Mouse (Mus musculus) CH12.LX (cell line): ENCODE measurements around the gene Msi1. TPM values are rescaled to one million over a fixed set of nuclear protein-coding genes. Genes with fewer than 3 reads are reported as not detected.

ENCODE experiments used
- DNase-seq: peaks from one replicate; pipeline ENCODE4 v3.0.0-alpha.2; 2013; ENCODE audit errors: extremely low read depth
- H3K27ac ChIP-seq: 2 replicates; pipeline ENCODE4 v1.5.1; 2012; ENCODE audit warnings: low read depth, mild to moderate bottlenecking, control low read depth, moderate library complexity; ENCODE audit not compliant: insufficient read depth
- H3K27me3 ChIP-seq: replicated peaks from 2 replicates; pipeline ENCODE3; 2012; ENCODE audit warnings: inconsistent platforms
- H3K36me3 ChIP-seq, 2 experiments: replicated peaks in 1 of 2; 2 replicates each; pipeline versions ENCODE3 to v1.6.1; 2012; ENCODE audit warnings: inconsistent platforms in 1 of 2, low read length in 1 of 2, mild to moderate bottlenecking in 1 of 2, mixed read lengths in 1 of 2, moderate library complexity in 1 of 2; ENCODE audit not compliant: control insufficient read depth in 1 of 2, insufficient read depth in 1 of 2
- H3K4me1 ChIP-seq, 2 experiments: 2 replicates each; pipeline ENCODE4 v1.6.1; 2012; ENCODE audit warnings: inconsistent platforms in 1 of 2, moderate library complexity in 1 of 2; ENCODE audit not compliant: insufficient read depth in 2 of 2, control insufficient read depth in 1 of 2
- H3K4me2 ChIP-seq: 2 replicates; pipeline ENCODE4 v1.6.1; 2012; ENCODE audit warnings: low read depth, mild to moderate bottlenecking, control low read depth; ENCODE audit not compliant: poor library complexity, insufficient read depth, severe bottlenecking
- H3K4me3 ChIP-seq, 3 experiments: fragments of 150-350 bp in 1 of 3; sonication (generic) in 1 of 3; replicated peaks in 1 of 3; 2 replicates each; pipeline versions ENCODE3 to v1.5.1; 2011 to 2012; ENCODE audit warnings: low read depth in 2 of 3, low read length in 2 of 3, mild to moderate bottlenecking in 2 of 3, moderate library complexity in 2 of 3, control low read depth in 1 of 3, improper control_type of control experiment in 1 of 3, inconsistent platforms in 1 of 3, mixed read lengths in 1 of 3; ENCODE audit not compliant: poor library complexity in 1 of 3
- H3K79me2 ChIP-seq: replicated peaks from 2 replicates; pipeline ENCODE4 v1.6.1; 2012; ENCODE audit warnings: mild to moderate bottlenecking, moderate library complexity; ENCODE audit not compliant: control insufficient read depth, poor library complexity, insufficient read depth, severe bottlenecking; ENCODE audit errors: extremely low read depth
- H3K9ac ChIP-seq: 2 replicates; pipeline ENCODE4 v1.6.1; 2012; ENCODE audit warnings: low read depth, mild to moderate bottlenecking, control low read depth, moderate library complexity; ENCODE audit not compliant: insufficient read depth
- H3K9me3 ChIP-seq: replicated peaks from 2 replicates; pipeline ENCODE3; 2012; ENCODE audit warnings: low read length, inconsistent platforms, mixed read lengths
- CTCF ChIP-seq, 2 experiments: IDR thresholded peaks in 1 of 2; conservative IDR thresholded peaks in 1 of 2; 2 replicates each; pipeline ENCODE4 v1.5.1; 2011 to 2012; ENCODE audit warnings: low read depth in 2 of 2, low read length in 2 of 2, improper control_type of control experiment in 1 of 2, inconsistent platforms in 1 of 2, mild to moderate bottlenecking in 1 of 2, moderate library complexity in 1 of 2
- E2F4 ChIP-seq: IDR thresholded peaks from 2 replicates; pipeline ENCODE4 v1.6.1; 2011; ENCODE audit warnings: low read depth, low read length, improper control_type of control experiment; ENCODE audit not compliant: insufficient replicate concordance
- ELF1 ChIP-seq: IDR thresholded peaks from 2 replicates; pipeline ENCODE4 v1.6.1; 2014; ENCODE audit warnings: low read depth, mild to moderate bottlenecking, inconsistent platforms, low read length, improper control_type of control experiment
- EP300 ChIP-seq: IDR thresholded peaks from 2 replicates; pipeline ENCODE4 v1.6.1; 2011; ENCODE audit warnings: low read length, improper control_type of control experiment
- ETS1 ChIP-seq: conservative IDR thresholded peaks from 2 replicates; pipeline ENCODE4 v1.6.1; 2012; ENCODE audit warnings: low read depth, mild to moderate bottlenecking, inconsistent platforms, low read length, improper control_type of control experiment, moderate library complexity
- GABPA ChIP-seq: IDR thresholded peaks from 2 replicates; pipeline ENCODE4 v1.6.1; 2012; ENCODE audit warnings: low read depth, low read length, improper control_type of control experiment, inconsistent platforms; ENCODE audit not compliant: insufficient replicate concordance
- HCFC1 ChIP-seq: IDR thresholded peaks from 2 replicates; pipeline ENCODE4 v1.6.1; 2012; ENCODE audit warnings: low read depth, mild to moderate bottlenecking, inconsistent platforms, low read length, improper control_type of control experiment
- IRF4 ChIP-seq: IDR thresholded peaks from 2 replicates; pipeline ENCODE4 v1.6.1; 2014; ENCODE audit warnings: low read depth, mild to moderate bottlenecking, inconsistent platforms, low read length, improper control_type of control experiment
- JUN ChIP-seq: IDR thresholded peaks from 2 replicates; pipeline ENCODE4 v1.6.1; 2011; ENCODE audit warnings: low read depth, mild to moderate bottlenecking, low read length, improper control_type of control experiment, moderate library complexity; ENCODE audit not compliant: insufficient read depth
- JUND ChIP-seq: conservative IDR thresholded peaks from 2 replicates; pipeline ENCODE4 v1.6.1; 2011; ENCODE audit warnings: low read depth, low read length, improper control_type of control experiment
- KAT2A ChIP-seq: IDR thresholded peaks from 2 replicates; pipeline ENCODE4 v1.6.1; 2012; ENCODE audit warnings: low read length, improper control_type of control experiment, inconsistent platforms; ENCODE audit not compliant: insufficient replicate concordance
- MAFK ChIP-seq: IDR thresholded peaks from 2 replicates; pipeline ENCODE4 v1.6.1; 2011; ENCODE audit warnings: low read length, improper control_type of control experiment; ENCODE audit not compliant: insufficient replicate concordance
- MAX ChIP-seq: IDR thresholded peaks from 2 replicates; pipeline ENCODE4 v1.6.1; 2011; ENCODE audit warnings: low read length, improper control_type of control experiment
- MAZ ChIP-seq: IDR thresholded peaks from 2 replicates; pipeline ENCODE4 v1.6.1; 2012; ENCODE audit warnings: low read depth, mild to moderate bottlenecking, inconsistent platforms, low read length, improper control_type of control experiment, moderate library complexity
- NRF1 ChIP-seq: IDR thresholded peaks from 2 replicates; pipeline ENCODE4 v1.6.1; 2014; ENCODE audit warnings: low read depth, mild to moderate bottlenecking, inconsistent platforms, low read length, improper control_type of control experiment, moderate library complexity
- POLR2A ChIP-seq: IDR thresholded peaks from 2 replicates; pipeline ENCODE4 v1.6.1; 2011; ENCODE audit warnings: low read depth, mild to moderate bottlenecking, improper control_type of control experiment, low read length
- POLR2AphosphoS2 ChIP-seq: IDR thresholded peaks from 2 replicates; pipeline ENCODE4 v1.6.1; 2011; ENCODE audit warnings: low read depth, low read length, improper control_type of control experiment
- SIN3A ChIP-seq: IDR thresholded peaks from 2 replicates; pipeline ENCODE4 v1.6.1; 2012; ENCODE audit warnings: low read length, improper control_type of control experiment, inconsistent platforms
- SMC3 ChIP-seq: IDR thresholded peaks from 2 replicates; pipeline ENCODE4 v1.6.1; 2011; ENCODE audit warnings: low read depth, low read length, improper control_type of control experiment
- TBP ChIP-seq: conservative IDR thresholded peaks from 2 replicates; pipeline ENCODE4 v1.6.1; 2011; ENCODE audit warnings: low read depth, low read length, improper control_type of control experiment
- UBTF ChIP-seq: IDR thresholded peaks from 2 replicates; pipeline ENCODE4 v1.6.1; 2012; ENCODE audit warnings: low read depth, mild to moderate bottlenecking, inconsistent platforms, low read length, improper control_type of control experiment, moderate library complexity
- USF1 ChIP-seq: IDR thresholded peaks from 2 replicates; pipeline ENCODE4 v1.6.1; 2014; ENCODE audit warnings: low read depth, mild to moderate bottlenecking, inconsistent platforms, low read length, improper control_type of control experiment
- ZKSCAN1 ChIP-seq: IDR thresholded peaks from 2 replicates; pipeline ENCODE4 v1.6.1; 2012; ENCODE audit warnings: low read depth, inconsistent platforms, low read length, improper control_type of control experiment, borderline replicate concordance
- ZMIZ1 ChIP-seq: IDR thresholded peaks from 2 replicates; pipeline ENCODE4 v1.6.1; 2012; ENCODE audit warnings: low read depth, mild to moderate bottlenecking, inconsistent platforms, low read length, improper control_type of control experiment
- dilution Hi-C: fragments of 300-500 bp; cut with MboI; formaldehyde crosslinking; loops from 2 replicates; pipeline ENCODE4 v1.14.3; 2020; ENCODE audit warnings: low sequenced_read_pairs; ENCODE audit not compliant: extremely low pct_unique_long_range_greater_than_20kb, extremely low pct_ligation_motif_present
- in situ Hi-C: fragments of 300-500 bp; cut with MboI; formaldehyde crosslinking; loops from 3 replicates; pipeline ENCODE4 v1.14.3; 2019; ENCODE audit warnings: low sequenced_read_pairs, low pct_ligation_motif_present, low pct_unique_long_range_greater_than_20kb, mixed read lengths
- polyA plus RNA-seq: library from polyadenylated mRNA; unstranded; fragments of >175 nt; gene quantifications from 2 replicates; pipeline ENCODE4 v1.2.1, GENCODE M21; 2012; ENCODE audit warnings: low read depth; ENCODE audit not compliant: insufficient read length
- total RNA-seq, 2 experiments: library from RNA; depleted of rRNA; stranded (reverse); fragments of 300-350 nt in 1 of 2; fragments of >200 nt in 1 of 2; gene quantifications; 2 replicates each; pipeline ENCODE4 v1.2.3; 2012 to 2014

Gene Msi1
- total and polyA plus RNA-seq, 3 experiments, result 0.82 to 5.3 (median 4.1) TPM

DNA sequence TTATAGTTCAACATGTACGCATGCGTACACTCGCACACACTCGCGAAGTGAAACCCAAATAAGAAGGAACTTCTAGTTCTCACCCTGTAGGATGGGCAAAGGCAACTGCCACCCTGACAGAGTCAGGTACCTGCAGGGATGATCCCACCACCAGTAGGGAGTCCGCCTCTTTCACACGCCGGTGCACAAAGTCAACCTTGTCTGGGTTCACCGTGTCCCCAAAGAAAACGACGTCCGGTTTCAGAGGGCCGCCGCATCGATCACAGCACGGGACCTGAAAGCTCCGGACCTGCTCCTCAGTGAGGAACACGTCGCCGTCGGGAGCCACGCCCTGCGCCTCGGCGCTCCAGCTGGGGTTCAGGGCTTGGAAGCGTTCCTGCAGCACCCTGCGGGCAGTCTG lies 50.7 kb downstream of the Msi1 start:
- Histone ChIP-seq H3K27me3 (no peaks in the 10 kb centered on the region), H3K9me3 (no peaks in the 10 kb centered on the region), H3K4me2 (no peak overlapping the region), H3K9ac (no peak overlapping the region), H3K4me1 (peaks cover 0 to 18% of the 10 kb centered on the region in 2 experiments; a peak in 2 of 4 replicates), H3K4me3 (no peak overlapping the region), H3K27ac (no peak overlapping the region), H3K79me2 (no peaks in the 10 kb centered on the region), H3K36me3 (peaks cover 23 to 59% of the 10 kb centered on the region in 2 experiments)
- dilution Hi-C loops (no loop called here), in situ Hi-C loops (no loop called here)
- no peak for DNase-seq
- TF ChIP-seq MAFK (no peak), NRF1 (no peak), IRF4 (no peak), MAX (no peak), JUND (no peak), ZMIZ1 (no peak), CTCF (conservative IDR thresholded peaks at IDR 0.05 in 1 of 2, IDR thresholded peaks at IDR 0.05 in 1 of 2; ENCODE audit: low read depth in 2 of 2, low read length in 2 of 2) (no peak), HCFC1 (no peak), ZKSCAN1 (no peak), POLR2A (no peak), USF1 (no peak), ELF1 (no peak), E2F4 (no peak), KAT2A (no peak), GABPA (no peak), TBP (no peak)

DNA sequence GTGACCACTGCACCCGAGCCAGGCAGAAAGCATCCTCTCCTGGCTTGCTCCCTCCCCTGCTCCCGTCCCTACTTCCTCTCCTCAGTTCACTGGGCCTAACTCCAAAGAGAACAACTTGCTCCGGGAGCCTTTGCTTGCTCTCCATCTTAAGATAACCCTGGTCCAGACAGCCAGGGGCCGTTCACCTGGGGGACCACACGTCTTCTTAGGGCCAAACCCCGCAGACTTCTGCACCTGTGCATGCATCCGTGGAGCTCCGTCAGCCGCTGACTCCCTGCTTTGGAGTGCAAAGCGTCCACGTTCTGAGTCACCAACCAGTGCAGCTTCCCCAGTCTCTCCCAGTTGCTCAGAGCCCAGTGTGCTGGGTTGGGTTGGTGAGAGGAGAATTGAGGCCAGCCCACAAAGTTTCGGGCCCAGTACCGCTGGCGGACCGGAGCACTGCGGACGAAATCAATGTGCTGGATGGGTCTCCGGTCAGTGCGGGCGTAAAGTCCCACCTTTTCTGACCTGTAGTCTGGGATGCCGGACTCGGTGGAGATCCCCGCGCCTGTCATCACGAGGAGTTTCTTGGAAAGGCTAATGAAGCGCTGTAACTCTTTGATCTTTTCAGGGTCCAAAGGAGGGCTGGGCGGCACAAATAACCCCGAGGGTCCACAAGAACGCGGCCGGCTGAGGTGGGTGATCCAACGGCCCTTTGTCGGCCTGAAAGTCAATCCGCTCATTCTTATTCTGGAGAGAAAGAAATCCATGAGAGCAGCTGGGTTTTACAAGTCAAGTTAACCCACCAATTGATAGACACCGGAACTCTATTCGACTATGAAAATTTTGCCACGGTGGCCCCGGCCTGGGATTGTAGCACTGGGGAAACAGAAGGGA lies 53.2 kb downstream of the Msi1 start:
- no peak for TF ChIP-seq NRF1
- no peak for TF ChIP-seq MAZ
- no peak for TF ChIP-seq SMC3
- no peak for TF ChIP-seq ZKSCAN1
- no peak for TF ChIP-seq EP300
- TF ChIP-seq ETS1, result no peak
- no peak for TF ChIP-seq ZMIZ1
- TF ChIP-seq JUN, result no peak
- TF ChIP-seq CTCF (conservative IDR thresholded peaks at IDR 0.05 in 1 of 2, IDR thresholded peaks at IDR 0.05 in 1 of 2; ENCODE audit: low read depth in 2 of 2, low read length in 2 of 2), result no peak
- no peak for TF ChIP-seq SIN3A
- TF ChIP-seq MAX, result no peak
- TF ChIP-seq GABPA, result no peak
- TF ChIP-seq UBTF, result no peak
- TF ChIP-seq POLR2AphosphoS2, result no peak
- no peak for TF ChIP-seq POLR2A
- TF ChIP-seq MAFK, result no peak
- no peaks in the 10 kb centered on the region for H3K79me2 ChIP-seq

More for the DNA sequence above, 53.2 kb downstream of the Msi1 start:
- Histone ChIP-seq H3K9ac (no peak overlapping the region), H3K27me3 (no peaks in the 10 kb centered on the region), H3K4me2 (no peak overlapping the region), H3K27ac (no peak overlapping the region), H3K4me1 (peaks cover 0 to 18% of the 10 kb centered on the region in 2 experiments; a peak in 2 of 4 replicates), H3K4me3 (no peak overlapping the region), H3K9me3 (no peaks in the 10 kb centered on the region), H3K36me3 (peaks cover 21 to 41% of the 10 kb centered on the region in 2 experiments)
- no peak for DNase-seq
- dilution Hi-C loops (no loop called here), in situ Hi-C loops (no loop called here)
